Mouse (Mus musculus) urinary bladder, adult 18-20 months (tissue): ENCODE data around the gene Gpr137c.

Source experiments
- DNase-seq, 2 experiments: peaks; one replicate each; pipeline ENCODE4 v3.0.0; 2022; ENCODE audit warnings: low spot score in 2 of 2, mixed read lengths in 2 of 2

The Gpr137c gene

DNA sequence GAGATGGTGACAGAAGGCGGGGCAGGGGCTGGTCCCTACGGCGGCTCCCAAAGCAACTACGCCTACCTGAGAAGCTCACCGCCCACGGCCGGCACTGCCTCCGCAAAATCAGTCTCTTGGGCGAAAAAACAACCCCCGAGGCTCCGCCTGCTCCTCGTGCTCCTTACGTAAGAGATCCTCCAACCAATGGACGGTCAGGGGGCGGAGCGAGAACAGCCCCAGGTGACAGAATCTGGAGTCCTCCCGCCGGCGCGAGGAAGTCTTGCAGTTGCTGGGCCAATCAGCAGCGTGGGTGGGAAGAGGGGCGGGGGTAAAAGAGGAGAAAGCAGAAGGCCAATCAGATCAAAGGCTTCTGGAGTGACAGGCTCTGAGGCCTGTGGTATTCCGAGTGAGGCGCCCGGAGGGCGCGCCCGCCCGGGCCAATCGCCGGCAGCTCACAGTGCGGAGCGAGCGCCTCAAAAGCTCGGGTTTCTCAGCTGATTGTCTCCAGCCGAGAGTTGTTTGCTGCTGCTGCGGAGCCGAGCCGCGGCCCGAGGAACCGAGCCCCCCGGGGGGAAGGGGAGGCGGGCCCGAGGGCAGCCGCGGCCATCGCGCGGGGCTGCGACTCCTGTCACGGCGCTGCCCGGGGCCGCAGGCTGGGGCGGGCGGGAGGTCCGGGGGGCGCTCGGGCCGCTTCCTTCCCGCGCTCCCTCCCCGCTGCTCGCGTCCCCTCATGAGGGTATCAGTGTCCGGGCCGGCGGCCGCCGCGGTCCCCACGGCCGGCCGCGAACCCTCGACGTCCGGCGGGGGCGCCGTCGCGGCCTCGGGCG lies at the start of gene Gpr137c:
Gene Gpr137c (plus strand): TSS at position 437 of the 809 bp plus-strand sequence.
- DNase-seq: peak; percentile 92 to 99

DNA sequence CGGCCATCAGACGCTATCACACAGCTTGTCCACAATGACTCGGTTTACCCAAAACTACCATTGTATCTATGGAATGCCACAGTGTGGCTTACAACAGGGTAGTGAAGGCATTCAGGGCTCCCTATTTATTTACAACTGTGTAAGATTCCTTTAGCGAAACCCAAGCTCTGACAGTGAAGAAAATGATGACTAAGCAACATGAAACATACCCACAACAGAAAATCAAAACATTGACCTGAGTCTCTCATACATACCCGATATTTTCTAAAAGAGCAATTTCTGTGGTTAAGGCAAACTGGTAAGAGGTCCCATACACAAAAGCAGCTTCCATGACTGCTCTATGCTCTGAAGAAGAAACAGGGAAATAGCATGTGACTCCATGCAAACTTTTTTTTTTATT lies 47.3 kb upstream of the Gpr137c start:
- no peak for DNase-seq

GRCm38 (mm10) chr14:45175012-45175740 lies 44.3 kb upstream of the Gpr137c start:
- no peak for DNase-seq

DNA sequence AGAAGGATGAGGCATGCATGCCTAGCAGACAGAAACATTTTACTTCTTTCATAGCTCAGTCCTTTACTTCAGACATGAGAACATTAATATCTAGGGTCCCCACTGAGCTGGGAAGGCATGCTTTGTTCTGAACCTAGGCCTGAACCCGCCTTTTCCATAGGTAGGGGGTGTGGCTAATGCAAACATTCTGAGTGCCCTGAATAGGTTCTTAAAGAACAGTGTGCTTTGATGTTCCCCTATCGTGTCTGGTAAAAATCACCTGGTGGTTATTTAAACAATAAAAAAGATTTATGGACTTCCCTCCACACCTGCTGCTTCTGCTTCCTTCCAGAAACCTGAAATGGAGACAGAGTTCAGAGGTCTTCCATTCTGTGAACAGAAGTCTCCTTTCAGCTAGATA lies 40.3 kb upstream of the Gpr137c start:
- no peak for DNase-seq

GRCm38 (mm10) chr14:45179606-45180005 lies 39.9 kb upstream of the Gpr137c start:
- DNase-seq: no peak

- no peak for DNase-seq
Measured at GRCm38 (mm10) chr14:45181611-45182010, 37.9 kb upstream of the Gpr137c start.

- DNase-seq: no peak
Measured at GRCm38 (mm10) chr14:45190999-45191398, 28.5 kb upstream of the Gpr137c start.

DNA sequence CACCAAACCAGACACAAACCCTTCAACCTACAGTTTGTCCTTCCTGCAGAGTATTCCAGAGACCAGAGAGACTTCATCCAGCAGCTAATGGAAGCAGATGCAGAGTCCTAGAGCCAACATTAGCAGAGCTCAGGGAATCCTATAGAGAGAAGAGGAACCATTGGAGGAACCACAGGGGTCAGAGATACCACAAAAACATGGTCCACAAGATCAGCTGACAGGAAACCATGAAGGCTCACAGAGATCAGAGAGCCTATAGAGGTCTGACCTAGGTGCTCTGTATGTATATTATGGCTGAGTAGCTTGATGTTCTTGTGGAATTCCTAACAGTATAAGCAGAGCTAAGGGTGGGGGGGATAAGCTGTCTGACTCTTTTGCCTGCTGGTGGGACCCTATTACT lies 18.9 kb upstream of the Gpr137c start:
- no peak for DNase-seq

DNA sequence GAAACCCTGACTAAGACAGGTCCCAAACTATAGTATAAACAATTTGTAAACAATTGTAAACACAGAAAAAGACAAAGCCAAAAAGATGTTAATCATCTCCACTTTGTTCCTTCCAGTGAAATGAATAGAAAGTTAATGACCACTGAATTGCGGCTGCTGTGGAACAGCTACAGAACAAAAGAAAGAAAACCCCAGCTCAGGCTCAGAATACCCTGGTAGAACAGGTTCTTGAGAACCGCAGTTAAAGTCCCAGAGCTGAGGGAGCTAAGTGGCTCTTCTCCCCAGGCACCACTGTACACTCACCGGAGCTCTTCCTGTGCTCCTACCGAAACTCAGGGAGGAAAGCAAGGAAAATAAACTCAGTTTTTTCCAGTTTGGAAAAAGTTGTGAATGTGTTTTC lies 8.8 kb upstream of the Gpr137c start:
- no peak for DNase-seq

DNA sequence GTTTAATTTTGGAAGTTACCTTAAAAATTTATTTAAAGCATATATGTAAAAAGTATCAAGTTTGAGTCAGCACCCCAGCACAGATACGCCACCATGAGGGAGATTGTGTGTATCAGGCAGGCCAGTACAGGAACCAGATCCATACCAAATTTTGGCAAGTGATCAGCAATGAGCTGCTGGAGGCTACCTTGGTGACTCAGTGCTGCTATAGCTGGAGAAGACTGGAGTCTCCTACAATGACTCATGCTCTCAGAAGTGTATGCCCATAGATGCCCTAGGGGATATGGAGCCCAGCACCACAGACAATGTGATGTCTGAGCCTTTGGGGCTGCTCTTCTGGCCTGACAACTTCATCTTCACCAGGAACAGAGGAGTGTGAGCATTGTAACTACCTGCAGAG lies 8.1 kb upstream of the Gpr137c start:
- no peak for DNase-seq

- DNase-seq: no peak
Measured at GRCm38 (mm10) chr14:45216711-45217340, 2.7 kb upstream of the Gpr137c start.

DNA sequence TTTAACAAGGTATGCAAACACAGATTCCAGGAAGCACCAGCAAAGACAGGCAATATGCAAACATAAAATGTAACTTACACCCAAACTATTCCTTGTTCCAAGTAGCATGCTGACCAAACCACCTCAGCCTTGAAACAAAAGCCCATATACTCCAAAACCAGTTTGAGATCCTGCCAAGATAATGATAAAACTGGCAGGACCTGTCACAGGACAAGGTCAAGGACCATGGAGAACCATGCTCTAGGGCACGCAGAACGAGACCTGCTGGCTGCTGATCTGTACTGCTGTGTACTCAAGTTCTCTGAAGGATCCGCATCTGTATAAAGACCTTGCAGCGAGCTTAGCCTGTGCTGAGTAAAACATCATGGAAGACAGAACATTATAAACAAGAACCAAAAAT lies 1.8 kb upstream of the Gpr137c start:
- no peak for DNase-seq

DNA sequence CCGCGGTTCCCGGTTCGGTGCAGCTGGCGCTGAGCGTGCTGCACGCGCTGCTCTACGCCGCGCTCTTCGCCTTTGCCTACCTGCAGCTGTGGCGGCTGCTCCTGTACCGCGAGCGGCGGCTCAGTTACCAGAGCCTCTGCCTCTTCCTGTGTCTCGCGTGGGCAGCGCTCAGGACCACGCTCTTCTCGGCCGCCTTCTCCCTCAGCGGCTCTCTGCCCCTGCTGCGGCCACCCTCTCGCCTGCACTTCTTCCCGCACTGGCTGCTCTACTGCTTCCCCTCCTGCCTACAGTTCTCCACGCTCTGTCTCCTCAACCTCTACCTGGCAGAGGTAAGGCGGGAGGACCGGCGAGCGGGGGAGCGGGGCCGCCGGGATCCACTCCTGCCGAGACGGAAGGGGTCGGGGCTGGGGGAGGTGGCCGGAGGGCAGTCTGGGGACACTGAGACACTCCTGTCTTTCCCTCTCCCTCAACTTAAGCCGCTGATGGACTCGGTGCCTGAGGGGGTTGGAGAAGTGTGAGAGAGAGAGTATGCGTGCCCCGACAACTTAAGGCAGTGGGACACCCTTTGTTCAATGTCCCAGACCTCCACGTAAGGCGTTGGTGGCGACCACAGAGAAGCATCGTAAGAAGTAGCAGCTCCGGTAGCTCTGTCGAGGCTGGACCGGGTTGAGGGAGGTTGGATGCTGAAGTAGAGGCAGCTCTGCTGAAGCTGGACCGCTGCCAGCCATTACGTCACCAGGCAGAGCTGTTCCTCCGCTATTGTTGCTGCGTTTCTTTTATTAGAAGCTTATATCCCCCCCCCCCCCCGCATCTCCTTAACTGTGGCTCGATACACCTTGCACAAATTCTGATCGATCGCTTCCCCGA lies 806 bp downstream of the Gpr137c start, which contains the start of gene Txndc16:
Gene Txndc16 (minus strand): TSS at position 239 of the 867 bp plus-strand sequence.
- peak; percentile 50 to 51 for DNase-seq

DNA sequence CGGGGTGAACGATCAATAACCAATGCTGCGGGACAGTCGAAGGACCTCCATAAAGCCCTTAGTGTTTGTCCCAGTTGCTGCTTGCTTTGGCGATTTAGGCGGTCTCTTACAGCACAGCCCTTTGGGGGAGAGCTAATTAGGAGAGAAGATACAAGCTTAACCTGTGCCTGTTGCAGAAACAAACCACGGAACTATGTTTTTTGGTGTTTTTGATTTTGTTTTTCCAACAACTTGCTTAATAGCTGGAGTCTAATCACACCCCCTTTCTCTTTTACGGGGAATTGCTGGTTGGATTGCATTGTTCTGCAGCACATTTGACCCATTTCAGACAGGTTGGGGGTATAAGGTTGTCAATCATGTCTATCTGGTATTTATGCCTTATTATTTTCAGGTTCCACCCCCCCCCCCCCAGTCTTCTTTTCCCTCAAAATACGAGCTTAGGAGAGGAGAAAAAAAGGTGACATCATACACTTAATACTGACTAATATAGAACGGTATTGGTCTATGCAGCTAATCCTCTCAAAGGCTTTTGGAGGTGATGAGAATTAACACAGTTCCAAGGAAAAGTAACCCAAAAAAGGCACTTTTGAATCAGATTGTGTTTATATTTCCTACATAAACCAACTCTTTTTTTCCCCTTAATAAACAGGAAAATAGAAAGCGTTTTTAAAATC lies 1.6 kb downstream of the Gpr137c start:
- DNase-seq: no peak

DNA sequence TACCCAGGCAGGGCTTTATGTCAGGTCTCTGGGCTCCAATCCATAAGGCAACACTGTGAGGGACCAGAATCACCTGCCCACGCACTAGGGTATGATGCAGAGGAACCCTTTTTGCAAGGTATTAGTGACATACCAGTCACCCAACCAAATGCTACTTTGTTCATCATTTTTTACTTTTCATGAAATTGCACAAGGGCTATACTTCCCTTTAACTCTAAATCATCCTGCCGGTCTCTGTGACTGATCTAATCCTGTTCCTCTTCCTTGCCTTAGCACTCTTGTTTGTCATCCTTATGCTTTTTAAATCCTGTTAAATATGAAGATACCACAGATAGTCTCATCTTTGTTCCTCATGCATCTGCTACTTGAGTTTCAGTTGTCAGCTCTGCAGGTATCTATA lies 19.5 kb downstream of the Gpr137c start:
- no peak for DNase-seq

DNA sequence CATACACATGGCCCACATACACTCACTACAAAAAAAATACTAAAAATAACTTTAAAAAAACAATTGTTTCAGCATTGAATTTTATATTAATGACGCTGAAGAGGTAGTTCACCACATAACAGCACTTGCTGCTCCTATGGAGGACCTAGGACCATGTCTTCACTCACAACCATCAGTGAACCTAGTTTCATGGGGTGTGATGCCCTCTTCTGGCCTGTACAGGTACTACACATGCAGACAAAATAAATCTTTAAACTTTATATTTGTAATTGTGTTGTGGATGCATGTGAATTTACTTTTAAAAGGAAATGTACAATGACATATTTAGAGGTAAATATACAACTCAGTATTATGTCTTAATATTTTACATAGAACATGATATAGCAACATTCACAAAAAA lies 22.1 kb downstream of the Gpr137c start:
- DNase-seq: no peak

DNA sequence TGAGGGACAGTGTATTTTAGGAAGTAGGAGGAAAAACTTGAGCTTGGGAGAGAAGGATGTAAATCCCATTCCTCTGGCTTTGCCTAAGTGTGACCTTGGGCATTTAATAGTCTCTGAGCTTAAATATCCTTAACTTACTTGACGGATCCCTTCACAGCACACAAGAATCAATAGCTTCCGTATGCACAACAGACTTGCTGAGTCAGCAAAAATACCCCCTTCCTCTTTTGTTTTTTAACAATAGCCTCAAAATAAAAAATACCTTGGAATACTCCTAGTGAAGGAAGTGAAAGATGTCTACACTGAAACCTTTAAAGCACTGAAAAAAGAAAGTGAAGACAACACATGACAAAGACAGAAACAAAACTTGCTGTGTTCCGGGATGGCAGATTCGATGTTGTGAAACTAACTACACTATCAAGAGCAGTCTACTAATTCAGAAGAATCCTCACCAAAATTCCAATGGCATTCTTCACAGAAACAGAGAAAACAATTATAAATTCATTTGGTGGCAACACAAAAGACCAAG lies 32.1 kb downstream of the Gpr137c start:
- DNase-seq: no peak

DNA sequence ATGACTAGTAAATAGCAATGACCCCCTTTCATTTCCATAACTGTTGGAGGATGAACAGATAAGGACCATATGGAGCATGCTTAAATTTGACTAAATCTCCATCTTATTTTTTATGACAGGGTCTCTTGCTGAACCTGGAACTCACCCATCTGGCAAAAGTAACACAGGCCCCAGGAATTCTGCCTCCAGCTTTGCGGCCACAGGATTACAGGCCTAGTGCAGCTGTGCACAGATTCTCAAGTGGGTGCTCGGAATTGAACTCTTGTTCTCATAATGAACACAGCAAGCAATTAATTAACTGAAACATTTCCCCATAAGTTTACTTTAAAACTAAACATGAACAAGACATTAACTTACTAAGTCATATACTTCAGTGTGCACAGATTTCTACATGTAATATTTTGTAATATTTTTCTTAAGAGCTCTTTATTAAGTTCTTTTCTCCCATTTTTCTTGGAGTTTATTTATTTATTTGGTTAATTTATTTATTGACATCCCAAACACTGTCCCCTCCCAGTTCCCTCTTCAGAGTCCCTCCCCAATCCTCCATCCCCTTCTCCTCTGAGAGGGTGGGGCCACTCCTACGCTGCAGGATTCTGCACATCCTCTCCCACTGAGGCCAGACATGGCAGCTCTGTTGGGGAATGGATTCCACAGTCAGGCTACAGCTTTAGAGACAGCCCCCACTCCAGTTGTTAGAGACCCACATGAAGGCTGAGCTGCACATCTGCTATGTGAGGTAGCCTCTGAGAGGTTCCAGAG lies 44.5 kb downstream of the Gpr137c start:
- DNase-seq: no peak

DNA sequence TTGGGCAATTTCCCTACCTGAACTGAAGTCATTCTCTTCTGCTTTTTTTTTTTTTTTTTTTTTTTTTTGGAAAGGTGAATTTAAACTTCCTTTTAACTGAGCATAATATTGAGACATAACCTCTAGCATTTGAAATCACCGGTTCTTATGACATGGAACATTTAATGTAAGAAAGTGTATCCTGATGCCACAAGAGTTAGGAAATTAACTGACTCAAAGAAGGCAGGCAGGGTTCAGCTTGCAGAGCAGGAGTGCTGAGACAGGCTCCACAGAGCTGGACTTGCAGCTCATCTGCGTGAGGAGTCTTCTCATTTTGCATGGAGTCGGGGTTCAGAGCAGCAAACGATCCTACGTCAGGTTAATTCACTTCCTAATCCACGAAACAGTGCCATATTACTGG lies 56.3 kb downstream of the Gpr137c start:
- DNase-seq: no peak

DNA sequence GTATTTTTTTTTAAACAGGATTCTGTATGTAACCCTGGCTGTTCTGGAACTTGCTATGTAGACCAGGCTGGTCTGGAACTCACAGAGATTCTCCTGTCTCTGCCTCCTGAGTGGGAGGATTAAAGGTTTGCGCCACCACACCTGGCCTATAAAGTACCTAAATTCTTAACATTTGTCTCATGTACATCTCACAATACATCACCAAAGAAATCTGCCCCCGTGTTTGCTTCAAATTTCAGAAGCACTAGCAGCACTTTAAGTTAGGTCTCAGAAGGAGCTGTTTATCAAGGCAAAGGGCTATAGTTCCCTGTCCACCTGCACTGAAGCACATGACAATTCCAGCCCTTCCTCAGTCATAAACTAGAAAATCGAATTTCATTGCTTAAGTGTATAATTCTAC lies 62.5 kb downstream of the Gpr137c start:
- DNase-seq: no peak
